Mouse (Mus musculus): ENCODE results near the gene Rbck1.

DNA sequence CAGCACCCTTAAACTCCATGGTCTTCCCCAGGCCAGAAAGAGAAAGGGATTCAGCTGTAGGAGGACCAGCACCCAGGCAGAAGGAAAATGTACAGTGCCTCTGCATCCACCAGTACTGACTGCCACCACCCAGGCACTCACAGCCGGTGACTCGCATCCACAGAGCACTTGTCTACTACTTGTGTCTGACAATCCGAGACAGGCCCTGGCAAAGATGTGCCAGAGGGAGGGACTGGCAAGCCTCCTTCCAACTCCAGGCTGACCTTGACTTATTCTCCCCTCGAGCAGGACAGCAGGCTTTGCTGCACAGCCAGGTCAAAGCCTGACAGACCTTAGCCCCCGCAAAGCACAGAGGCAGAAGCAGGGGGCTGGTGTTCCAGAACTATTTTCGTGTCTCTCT is 15.4 kb downstream of the Rbck1 start:
- TF ChIP-seq CTCF (IDR thresholded peaks at IDR 0.05; ENCODE audit: low read depth) (no peak), EP300 (IDR thresholded peaks at IDR 0.05; ENCODE audit: low read depth) (no peak)
